Mouse (Mus musculus) heart, postnatal 0 days (tissue): ENCODE results near the gene Igsf21.

Experiments
- CTCF ChIP-seq: IDR thresholded peaks from 2 replicates; pipeline ENCODE4 v1.5.1; 2016; ENCODE audit warnings: antibody characterized with exemption, control low read depth, low read depth
- EP300 ChIP-seq: IDR thresholded peaks from 2 replicates; pipeline ENCODE4 v1.6.1; 2016; ENCODE audit warnings: antibody characterized with exemption, low read depth

DNA sequence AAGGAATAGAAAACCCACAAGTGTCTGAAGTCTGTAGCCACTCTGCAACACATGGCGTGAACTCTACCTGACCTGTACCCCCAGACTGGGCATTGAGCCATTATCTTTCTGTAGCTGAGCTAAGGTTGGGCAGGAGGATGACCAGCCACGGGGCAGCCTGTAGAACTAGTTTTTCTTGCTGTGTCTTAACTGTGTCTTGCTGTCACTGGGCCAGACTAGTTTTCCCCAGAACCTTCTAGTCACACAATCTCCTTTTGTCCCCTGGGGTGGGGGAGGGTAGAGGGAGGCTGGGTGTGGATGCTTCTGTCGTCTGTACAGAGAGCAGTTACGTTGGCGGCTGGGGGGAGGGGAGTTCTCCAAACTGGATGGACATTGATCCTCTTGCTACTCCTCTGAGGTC, 267.9 kb downstream of the Igsf21 start:
- TF ChIP-seq CTCF (no peak), EP300 (no peak)
